Mouse (Mus musculus) fat pad, adult 2 months (tissue): ENCODE data around the gene Cp.
"Not testable (repeated sequence)": the region's sequence is repeated elsewhere in the genome, so short reads cannot be mapped to it uniquely, and the experiment has no call there.

Experiments used
- DNase-seq: peaks from one replicate; pipeline ENCODE4 v3.0.0-alpha.2; 2011; ENCODE audit warnings: low read depth, low spot score; ENCODE audit errors: extremely low read depth

Gene Cp

GRCm38 (mm10) chr3:19956885-19957284 is at the start of gene Cp:
Cp (plus strand) TSS chr3:19957054.
- DNase-seq: peak; percentile 14

- no peak for DNase-seq
These were observed 8.3 kb upstream of the Cp start for GRCm38 (mm10) chr3:19948552-19948951.

- DNase-seq: not testable (repeated sequence)
These were observed 7.5 kb upstream of the Cp start for GRCm38 (mm10) chr3:19949401-19949800.

- DNase-seq: no peak
These were observed 3.4 kb upstream of the Cp start for GRCm38 (mm10) chr3:19953425-19953824.

GRCm38 (mm10) chr3:19953865-19954264 is 3.0 kb upstream of the Cp start:
- peak; percentile 98 for DNase-seq

GRCm38 (mm10) chr3:19958031-19958430 is 1.2 kb downstream of the Cp start:
- no peak for DNase-seq

GRCm38 (mm10) chr3:19958983-19959382 is 2.1 kb downstream of the Cp start:
- DNase-seq: no peak

- no peak for DNase-seq
These were observed 3.8 kb downstream of the Cp start for GRCm38 (mm10) chr3:19960570-19961114.

GRCm38 (mm10) chr3:19961341-19961740 is 4.5 kb downstream of the Cp start:
- DNase-seq: no peak

GRCm38 (mm10) chr3:19962769-19963513 is 6.1 kb downstream of the Cp start:
- no peak for DNase-seq

- no peak for DNase-seq
These were observed 7.9 kb downstream of the Cp start for GRCm38 (mm10) chr3:19964625-19965188.

GRCm38 (mm10) chr3:19965239-19965638 is 8.4 kb downstream of the Cp start:
- no peak for DNase-seq

GRCm38 (mm10) chr3:19966072-19966471 is 9.2 kb downstream of the Cp start:
- no peak for DNase-seq

GRCm38 (mm10) chr3:19978474-19978873 is 21.6 kb downstream of the Cp start:
- no peak for DNase-seq

- DNase-seq: no peak
These were observed 24.3 kb downstream of the Cp start for GRCm38 (mm10) chr3:19981156-19981555.

GRCm38 (mm10) chr3:19982846-19983245 is 26.0 kb downstream of the Cp start:
- DNase-seq: no peak

GRCm38 (mm10) chr3:19986123-19986522 is 29.3 kb downstream of the Cp start:
- DNase-seq: no peak

- no peak for DNase-seq
These were observed 33.2 kb downstream of the Cp start for GRCm38 (mm10) chr3:19990031-19990430.

GRCm38 (mm10) chr3:19992388-19992787 is 35.5 kb downstream of the Cp start:
- no peak for DNase-seq

GRCm38 (mm10) chr3:19999551-19999950 is 42.7 kb downstream of the Cp start:
- no peak for DNase-seq

- no peak for DNase-seq
These were observed 44.0 kb downstream of the Cp start for GRCm38 (mm10) chr3:20000806-20001205.

- DNase-seq: no peak
These were observed 45.9 kb downstream of the Cp start for GRCm38 (mm10) chr3:20002786-20003185.
